Mouse (Mus musculus) G1E (cell line): Measurements from ENCODE around the gene Ppm1h.

ENCODE experiments used
- CTCF ChIP-seq: IDR thresholded peaks from 2 replicates; pipeline ENCODE4 v1.5.1; 2012; ENCODE audit warnings: low read depth, low read length, inconsistent platforms, mixed read lengths
- POLR2AphosphoS5 ChIP-seq: IDR thresholded peaks from 2 replicates; pipeline ENCODE4 v1.6.1; 2012; ENCODE audit warnings: low read depth, low read length, inconsistent platforms; ENCODE audit not compliant: insufficient replicate concordance
- TAL1 ChIP-seq: conservative IDR thresholded peaks from 2 replicates; pipeline ENCODE4 v1.6.1; 2012; ENCODE audit warnings: low read depth, low read length, inconsistent platforms, mixed read lengths

DNA sequence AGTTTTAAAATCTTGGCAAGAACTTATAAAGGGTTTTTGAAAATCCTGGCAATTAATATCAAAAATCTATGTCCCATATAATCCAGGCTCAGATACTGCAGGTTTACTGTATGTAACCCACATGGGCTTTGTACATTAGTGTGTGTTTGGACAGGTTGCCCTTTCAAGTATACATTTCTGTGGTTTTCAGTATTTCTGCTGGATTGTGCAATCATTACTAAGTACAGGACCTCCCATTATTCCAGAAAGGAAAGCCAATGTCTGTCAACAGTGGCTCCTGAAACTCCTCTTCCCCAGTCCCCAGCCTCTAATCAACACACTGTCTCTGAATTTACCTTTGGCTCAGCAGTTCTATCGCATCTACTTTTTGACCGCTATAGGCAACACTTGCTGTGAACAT, 66.4 kb downstream of the Ppm1h start:
- TF ChIP-seq CTCF, result no peak
- no peak for TF ChIP-seq POLR2AphosphoS5
- TF ChIP-seq TAL1, result no peak
